ENCODE assay signal across 19 mouse cellular contexts in the genomic region with DNA sequence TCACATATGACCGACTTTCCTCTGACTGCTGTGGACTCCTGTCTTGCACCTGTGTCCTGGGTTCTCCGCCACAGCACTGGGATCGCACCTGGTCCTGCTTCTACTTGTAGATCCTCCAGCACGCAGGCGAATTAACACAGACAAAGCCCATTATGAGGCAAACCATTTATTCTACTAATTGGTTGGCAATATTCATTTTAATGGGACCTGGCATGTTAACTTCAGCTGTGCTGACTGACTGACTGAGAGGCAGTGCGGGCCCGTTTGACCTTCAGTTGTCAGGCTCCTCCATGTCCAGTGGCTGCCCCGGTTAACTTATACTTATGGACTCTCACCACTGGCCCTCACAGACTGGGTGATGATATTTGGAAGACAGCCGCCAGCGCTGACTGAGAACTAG.
A peak's percentile ranks its signal among the peaks of the same experiment; 100 is the strongest.
DNase-seq lines count a peak whose midpoint lies in the region; ATAC-seq lines count a peak whose summit lies in the region.
"Had no signal": no experiment of that assay in that cellular context is flagged by ENCODE, and none has a peak within 500 bp of the region (broad histone marks: within the 10 kb centered on the region; RNA-seq: fewer than 3 reads in every experiment).

No protein-coding gene starts in this region.

- 56% methylated on average over 10 of the region's 10 CpGs for WGBS in heart, embryonic 13.5 days
- 54% methylated on average over 10 of the region's 10 CpGs for WGBS in neural tube, embryonic 13.5 days
- WGBS in hindbrain, embryonic 16.5 days, result 57% methylated on average over 10 of the region's 10 CpGs

- H3K9me3 ChIP-seq in heart, embryonic 13.5 days, result no peaks in the 10 kb centered on the region
- H3K9me3 ChIP-seq in neural tube, embryonic 13.5 days, result no peaks in the 10 kb centered on the region
- no peaks in the 10 kb centered on the region for H3K9me3 ChIP-seq in hindbrain, embryonic 16.5 days (ENCODE audit: control insufficient read depth, low read length)
- H3K9me3 ChIP-seq: embryonic facial prominence, embryonic 13.5 days; limb, embryonic 15.5 days had no signal

- no peaks in the 10 kb centered on the region for H3K27me3 ChIP-seq in heart, embryonic 13.5 days (replicated peaks)
- no peaks in the 10 kb centered on the region for H3K27me3 ChIP-seq in neural tube, embryonic 13.5 days
- no peaks in the 10 kb centered on the region for H3K27me3 ChIP-seq in hindbrain, embryonic 16.5 days (replicated peaks; ENCODE audit: control insufficient read depth, insufficient read depth, low read length)
- H3K27me3 ChIP-seq: embryonic facial prominence, embryonic 13.5 days; limb, embryonic 15.5 days had no signal

- no peak for DNase-seq in heart, postnatal 10 days
- DNase-seq in neural tube, embryonic 10.5 days (ENCODE audit: extremely low spot score, low spot score), result no peak
- peak; percentile 86 for DNase-seq in retina, postnatal 1 day
- DNase-seq in MN1 (ENCODE audit: low spot score), result no peak
- DNase-seq in left cerebral cortex, postnatal 10 days (ENCODE audit: extremely low spot score in 1 of 2, low spot score in 2 of 2), result no peak
- DNase-seq: adrenal gland, adult 2 months; cerebellum, adult 18-20 months; gastrocnemius, postnatal 25 days; heart, postnatal 36 days; kidney, adult 18-20 months; lung, adult 18-20 months; lung, postnatal 36 days; thymus, postnatal 14 days had no signal

- H3K4me2 ChIP-seq in heart, embryonic 13.5 days, result peak overlapping the region; percentile 8; the same call in 1 of the 2 replicates
- H3K4me2 ChIP-seq in neural tube, embryonic 13.5 days, result no peak overlapping the region
- H3K4me2 ChIP-seq in hindbrain, embryonic 16.5 days (ENCODE audit: low read length), result no peak overlapping the region
- H3K4me2 ChIP-seq: embryonic facial prominence, embryonic 13.5 days; limb, embryonic 15.5 days had no signal

- H3K4me1 ChIP-seq in heart, embryonic 13.5 days, result peaks cover 56% of the 10 kb centered on the region
- peaks cover 72% of the 10 kb centered on the region for H3K4me1 ChIP-seq in neural tube, embryonic 13.5 days (replicated peaks)
- H3K4me1 ChIP-seq in hindbrain, embryonic 16.5 days (ENCODE audit: control insufficient read depth, insufficient read depth, low read depth, low read length), result peaks cover 32% of the 10 kb centered on the region

- 0 out of 2 replicates have a peak overlapping the region, but pooled peaks have one; percentile 7 for H3K27ac ChIP-seq in heart, embryonic 13.5 days (replicated peaks)
- peak overlapping the region; percentile 81 for H3K27ac ChIP-seq in neural tube, embryonic 13.5 days (replicated peaks)
- H3K27ac ChIP-seq in hindbrain, embryonic 16.5 days (ENCODE audit: low read depth, low read length), result peak overlapping the region; percentile 60
- H3K27ac ChIP-seq: embryonic facial prominence, embryonic 13.5 days; limb, embryonic 15.5 days; stomach, postnatal 0 days had no signal

- no peaks in the 10 kb centered on the region for H3K36me3 ChIP-seq in heart, embryonic 13.5 days
- H3K36me3 ChIP-seq in neural tube, embryonic 13.5 days, result no peaks in the 10 kb centered on the region
- H3K36me3 ChIP-seq in hindbrain, embryonic 16.5 days (ENCODE audit: control insufficient read depth, insufficient read depth, low read length), result no peaks in the 10 kb centered on the region
- H3K36me3 ChIP-seq: embryonic facial prominence, embryonic 13.5 days; limb, embryonic 15.5 days had no signal

- no peak for ATAC-seq in heart, embryonic 13.5 days (ENCODE audit: extremely low read depth, insufficient number of reproducible peaks, low FRiP score, low TSS enrichment)
- ATAC-seq in neural tube, embryonic 13.5 days (ENCODE audit: low read depth), result 0 out of 2 replicates have a peak, but pooled peaks have one; percentile 34
- no peak for ATAC-seq in hindbrain, embryonic 16.5 days

- no peak overlapping the region for H3K4me3 ChIP-seq in heart, embryonic 13.5 days
- no peak overlapping the region for H3K4me3 ChIP-seq in neural tube, embryonic 13.5 days
- H3K4me3 ChIP-seq in hindbrain, embryonic 16.5 days (ENCODE audit: low read length), result no peak overlapping the region
- H3K4me3 ChIP-seq: embryonic facial prominence, embryonic 13.5 days; limb, embryonic 15.5 days had no signal

- H3K9ac ChIP-seq in heart, embryonic 13.5 days, result peak overlapping the region; percentile 54
- H3K9ac ChIP-seq in neural tube, embryonic 13.5 days, result peak overlapping the region; percentile 31; the same call in 1 of the 2 replicates
- peak overlapping the region; percentile 27; the same call in 1 of the 2 replicates for H3K9ac ChIP-seq in hindbrain, embryonic 16.5 days (ENCODE audit: low read depth, low read length)
- H3K9ac ChIP-seq: embryonic facial prominence, embryonic 13.5 days; limb, embryonic 15.5 days had no signal

- intact Hi-C loops in heart, postnatal 10 days (cut with DNase I), result loop anchor here (5.0 kb wide), 4 partner anchors 75 to 1360 kb away; no protein-coding TSS in a partner anchor
- intact Hi-C loops in left cerebral cortex, postnatal 10 days (cut with DNase I), result loop anchor here (5.0 kb wide), 1 partner anchor 1300 kb away; no protein-coding TSS in a partner anchor

Comparison
In these comparisons a context has a peak if more than half of its experiments do, and no peak if none do; other contexts are left out.
1. H3K27ac ChIP-seq: peak in every context shown above with its lines; median percentile 81 in neural tube, embryonic 13.5 days; 60 in hindbrain, embryonic 16.5 days; 7 in heart, embryonic 13.5 days.